Mouse (Mus musculus): ENCODE results near the gene Olfr351.

Olfr351 gene

GRCm38 (mm10) chr2:36862560-36862959 lies at the start of gene Olfr351:
TSS of gene Olfr351 (minus strand) at chr2:36862660.
- no peak for DNase-seq (ENCODE audit: low spot score)

GRCm38 (mm10) chr2:36905380-36905779 lies 42.9 kb upstream of the Olfr351 start, which contains the start of gene Olfr354:
TSS of gene Olfr354 (plus strand) at chr2:36905680.
- no peak for DNase-seq (ENCODE audit: low spot score)

- no peak for DNase-seq (ENCODE audit: low spot score)
Measured at GRCm38 (mm10) chr2:36897114-36897513, 34.7 kb upstream of the Olfr351 start.

- no peak for DNase-seq (ENCODE audit: low spot score)
Measured at GRCm38 (mm10) chr2:36892836-36893235, 30.4 kb upstream of the Olfr351 start, which contains the start of gene Olfr353. TSS of gene Olfr353 (minus strand) at chr2:36892936.

GRCm38 (mm10) chr2:36868160-36868559 lies 5.7 kb upstream of the Olfr351 start, which contains the start of gene Olfr352:
TSS of gene Olfr352 (plus strand) at chr2:36868460.
- DNase-seq (ENCODE audit: low spot score) = no peak

GRCm38 (mm10) chr2:36846010-36846409 lies 16.4 kb downstream of the Olfr351 start, which contains the start of gene Olfr350:
TSS of gene Olfr350 (plus strand) at chr2:36846310.
- DNase-seq (ENCODE audit: low spot score) = no peak

- DNase-seq (ENCODE audit: low spot score) = no peak
Measured at GRCm38 (mm10) chr2:36816932-36817331, 45.5 kb downstream of the Olfr351 start, which contains the start of gene Olfr3. TSS of gene Olfr3 (minus strand) at chr2:36817032.

Data from urinary bladder, postnatal 14 days (tissue).